Mouse (Mus musculus) hematopoietic stem cell, adult 5-6 weeks (primary cell): ENCODE measurements around the gene Rspo1. TPM values are rescaled to one million over a fixed set of nuclear protein-coding genes. Genes with fewer than 3 reads are reported as not detected.
A peak's percentile ranks its signal among the peaks of the same experiment; 100 is the strongest.
"Not testable (repeated sequence)": the region's sequence is repeated elsewhere in the genome, so short reads cannot be mapped to it uniquely, and the experiment has no call there.

ENCODE experiments used
- ATAC-seq, 2 experiments: fragments of 125-278 bp in 1 of 2; replicated peaks in 1 of 2; 2 replicates each; pipeline ENCODE4 v1.8.0; 2016 to 2017; ENCODE audit warnings: inconsistent platforms in 2 of 2, mild to moderate bottlenecking in 2 of 2, moderate number of reproducible peaks in 2 of 2, low read depth in 1 of 2, moderate TSS enrichment in 1 of 2; ENCODE audit not compliant: low FRiP score in 2 of 2, poor library complexity in 2 of 2, severe bottlenecking in 2 of 2, insufficient read depth in 1 of 2, low TSS enrichment in 1 of 2
- total RNA-seq: library from RNA; stranded (forward); fragments of 172-1452, 232-1000 nt; gene quantifications from 2 replicates; pipeline ENCODE4 v1.2.3, GENCODE M21; 2017

The Rspo1 gene
- total RNA-seq, result 2.3 TPM in 1 of 2 replicates, not detected in the other

DNA sequence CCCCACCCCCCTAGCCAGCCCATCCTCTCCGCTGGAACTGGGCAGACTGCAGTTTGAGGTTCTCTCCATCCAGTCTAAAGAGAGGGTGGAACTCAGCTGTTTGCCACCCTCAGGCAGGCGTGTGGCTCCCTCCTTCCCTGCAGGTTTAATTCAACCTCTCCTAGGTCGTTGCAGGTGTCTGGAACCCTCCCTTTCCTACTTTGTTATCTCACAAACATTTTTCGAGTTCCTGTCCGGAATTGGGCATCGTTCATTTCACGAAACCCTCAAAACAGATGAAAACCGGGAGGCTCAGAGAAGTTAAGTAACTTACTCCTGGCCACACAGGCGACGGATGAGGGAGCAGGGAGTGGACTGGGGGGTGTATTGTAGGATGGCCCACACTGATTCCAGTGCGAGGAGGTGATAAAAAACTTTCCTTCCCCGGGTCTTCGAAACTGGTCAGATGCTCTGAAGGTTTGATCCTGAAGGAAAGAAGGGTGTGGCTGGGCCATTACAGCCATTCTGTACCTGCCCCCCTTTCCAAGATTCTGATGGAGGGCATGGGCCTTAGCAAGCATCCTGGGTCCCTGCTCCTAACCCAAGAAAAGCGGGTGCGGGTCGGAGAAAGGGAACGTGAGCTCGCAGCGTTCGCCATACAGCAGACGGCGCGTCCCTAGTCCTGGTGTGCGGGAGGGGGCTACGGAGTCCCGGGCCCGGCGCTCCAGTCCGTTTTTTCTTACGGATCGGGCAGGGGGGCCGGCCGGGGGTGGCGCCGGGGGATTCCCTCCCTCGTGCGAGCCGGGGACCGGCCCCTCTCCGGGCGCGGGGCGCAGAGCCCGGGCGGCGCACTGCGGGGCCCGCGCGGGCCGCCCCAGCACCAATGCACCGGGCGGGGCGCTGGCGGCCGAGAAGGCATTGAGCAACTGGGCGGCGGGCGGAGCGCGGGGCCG, at the start of gene Rspo1:
Gene Rspo1 (plus strand): TSS at position 760 of the 932 bp plus-strand sequence.
- ATAC-seq, result no peak

DNA sequence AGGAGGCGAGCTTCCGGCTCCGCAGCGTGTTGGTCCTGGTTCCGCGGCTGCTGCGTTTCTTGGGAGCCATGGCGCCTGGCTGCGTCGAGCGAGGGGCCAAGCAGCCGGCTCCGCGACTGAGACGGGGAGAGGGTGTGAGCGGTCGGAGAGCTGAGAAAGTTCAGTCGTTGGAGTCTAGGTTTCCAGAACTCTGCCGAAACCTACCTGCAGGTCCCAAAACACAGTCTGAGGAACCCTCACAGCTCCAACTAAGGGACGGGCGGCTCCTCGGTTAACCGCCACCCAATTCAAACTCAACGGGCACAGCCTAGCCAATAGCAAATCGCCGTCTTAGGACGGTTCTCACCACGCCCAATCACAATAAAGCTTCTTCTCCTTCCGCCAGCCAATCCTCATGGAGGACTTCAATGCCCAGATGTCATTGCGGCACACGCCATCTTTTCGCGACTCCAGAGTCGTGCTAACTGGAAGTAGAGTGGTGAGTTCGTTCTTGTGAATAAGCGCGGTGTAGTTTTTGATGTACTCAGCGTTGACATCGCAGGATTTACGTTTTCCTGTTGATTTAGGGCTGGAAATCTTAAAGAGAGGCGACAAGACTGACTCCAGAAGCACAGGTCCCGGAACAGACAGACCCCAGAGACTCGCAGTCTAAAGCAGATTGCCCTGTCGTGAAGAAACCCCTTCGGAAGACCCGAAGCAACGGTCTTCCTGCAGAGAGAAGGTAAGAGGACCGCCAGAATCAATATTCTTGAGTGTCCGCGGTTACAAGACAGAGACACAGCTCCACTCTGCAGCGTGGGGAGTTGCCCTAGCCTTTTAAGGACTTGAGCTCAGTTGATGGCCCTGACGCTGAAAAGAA, 49.4 kb upstream of the Rspo1 start, which contains the start of gene 9930104L06Rik:
Gene 9930104L06Rik (plus strand): TSS at position 436 of the 859 bp plus-strand sequence.
- ATAC-seq, result peak; percentile 99

GRCm38 (mm10) chr4:124939211-124939610, 47.0 kb upstream of the Rspo1 start, which contains the start of gene Cdca8:
Cdca8 (minus strand) TSS chr4:124939311.
- not testable (repeated sequence) for ATAC-seq

DNA sequence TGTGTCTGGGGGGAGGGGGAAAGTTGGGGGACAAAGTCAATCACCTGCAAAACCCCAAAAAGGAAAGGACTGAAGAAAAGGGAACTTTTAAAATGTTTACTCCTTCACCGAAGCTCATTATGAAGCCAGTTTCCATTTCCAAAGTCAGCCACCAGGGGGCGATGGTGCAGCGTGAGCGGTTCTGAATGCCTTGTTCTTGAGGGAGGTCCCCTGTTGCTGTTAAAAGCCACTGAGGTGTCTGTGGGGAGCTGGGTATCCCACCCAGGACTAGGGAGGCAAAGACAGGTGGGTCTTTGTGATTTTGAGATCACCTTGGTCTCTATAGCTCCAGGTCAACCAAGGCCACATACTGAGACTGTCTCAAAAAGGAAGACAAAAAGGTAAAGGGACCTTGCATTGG, 43.2 kb upstream of the Rspo1 start:
- ATAC-seq, result peak; percentile 73 to 77; a peak in 2 of 4 replicates

GRCm38 (mm10) chr4:124943781-124944180, 42.4 kb upstream of the Rspo1 start:
- ATAC-seq, result no peak

DNA sequence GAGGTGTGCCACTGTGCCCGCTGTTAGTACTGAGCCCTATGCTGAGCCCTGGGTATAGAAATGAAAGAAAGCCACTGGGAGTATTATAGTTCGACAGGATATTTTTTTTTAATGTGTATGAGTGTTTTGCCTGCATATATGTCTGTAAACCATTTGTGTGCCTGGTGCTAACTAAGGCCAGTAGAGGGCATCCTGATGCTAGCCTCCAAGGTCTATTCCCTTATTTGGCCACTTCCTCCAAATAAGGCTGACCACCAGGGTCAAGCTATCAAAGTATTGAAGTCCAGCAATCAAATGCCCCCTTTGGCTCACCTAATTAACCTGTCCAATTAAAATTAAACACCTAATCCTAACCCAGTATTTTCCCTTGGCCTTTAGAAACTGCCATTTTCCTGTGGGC, 41.3 kb upstream of the Rspo1 start:
- no peak for ATAC-seq

DNA sequence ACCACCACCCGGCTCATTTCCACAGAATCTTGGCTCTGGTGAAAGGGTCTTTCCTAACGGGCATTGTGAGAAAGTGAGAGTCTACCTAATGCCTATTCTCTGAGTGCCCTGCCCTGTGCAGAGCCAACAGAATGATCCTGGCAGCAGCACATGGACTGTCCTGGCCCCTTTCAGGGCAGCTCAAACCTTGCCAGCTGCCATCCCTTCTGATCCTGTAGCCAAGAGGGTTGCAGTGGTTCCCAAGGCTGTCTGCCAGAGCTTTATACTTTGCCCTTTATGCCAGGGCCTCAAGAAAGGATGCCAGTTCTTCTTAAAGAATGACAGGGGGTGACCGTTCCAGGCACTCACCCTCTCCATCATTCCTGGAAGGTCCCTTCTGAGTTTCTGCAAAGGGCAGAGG, 36.7 kb upstream of the Rspo1 start:
- ATAC-seq, result no peak

GRCm38 (mm10) chr4:124950181-124951035, 35.8 kb upstream of the Rspo1 start:
- ATAC-seq, result no peak

DNA sequence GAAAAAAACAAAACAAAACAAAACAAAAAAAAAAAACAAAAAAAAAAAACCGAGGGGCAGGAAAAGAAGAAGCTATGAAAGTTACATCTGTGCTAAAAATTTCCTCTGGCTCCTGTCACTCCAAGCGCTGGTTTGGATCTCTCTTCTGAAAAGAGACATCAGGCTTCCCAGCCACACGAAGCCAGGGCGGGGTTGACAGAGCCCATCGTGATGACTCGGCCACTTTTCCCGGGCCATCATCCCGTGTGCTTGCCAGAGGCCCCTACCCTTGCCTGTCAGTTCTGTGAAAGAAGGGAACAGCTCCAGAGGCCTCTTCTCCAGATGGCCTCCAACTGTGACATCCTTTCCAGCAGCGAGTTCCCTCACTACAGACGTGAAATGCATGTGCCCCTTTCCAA, 35.2 kb upstream of the Rspo1 start:
- no peak for ATAC-seq

GRCm38 (mm10) chr4:124953546-124953945, 32.7 kb upstream of the Rspo1 start:
- no peak for ATAC-seq

DNA sequence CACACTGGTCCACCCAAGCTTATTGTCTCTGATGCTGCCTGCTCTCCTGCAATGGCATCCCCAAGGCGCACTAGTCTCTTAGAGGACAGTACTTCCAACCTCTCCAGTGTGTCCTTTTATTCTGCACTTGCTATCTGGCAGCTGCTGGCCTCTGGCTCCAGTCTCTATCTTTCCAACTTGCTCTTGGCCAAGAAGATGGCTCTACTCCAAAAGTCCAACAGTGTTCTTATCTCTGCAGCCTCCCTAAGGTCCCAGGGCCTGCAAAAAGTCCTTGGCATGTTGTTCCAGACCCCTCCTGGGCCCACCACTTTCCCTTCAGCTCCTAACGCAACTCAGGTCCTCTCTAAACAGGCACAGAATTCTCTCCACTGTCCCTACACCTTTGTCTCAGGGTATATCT, 28.9 kb upstream of the Rspo1 start:
- no peak for ATAC-seq

DNA sequence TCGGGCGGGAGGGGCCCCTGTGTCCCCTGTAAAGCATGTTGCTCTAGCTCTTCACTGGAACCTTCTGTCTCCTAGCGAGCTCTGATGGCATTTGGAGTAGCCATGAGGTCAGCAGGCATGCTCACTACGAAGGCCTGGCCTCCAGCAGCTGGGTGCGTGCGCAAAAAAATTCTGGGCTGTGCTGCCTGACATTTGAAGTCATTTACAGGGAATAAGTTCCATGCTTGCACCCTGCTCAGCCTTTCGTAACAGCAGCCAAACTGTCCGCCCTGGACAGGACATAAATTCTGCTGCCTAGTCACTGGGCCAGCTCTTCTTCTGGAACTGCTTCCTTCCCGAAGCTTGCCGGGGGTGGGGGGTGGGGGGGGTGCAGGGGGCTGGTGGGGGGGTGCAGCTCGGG, 27.2 kb upstream of the Rspo1 start:
- no peak for ATAC-seq

DNA sequence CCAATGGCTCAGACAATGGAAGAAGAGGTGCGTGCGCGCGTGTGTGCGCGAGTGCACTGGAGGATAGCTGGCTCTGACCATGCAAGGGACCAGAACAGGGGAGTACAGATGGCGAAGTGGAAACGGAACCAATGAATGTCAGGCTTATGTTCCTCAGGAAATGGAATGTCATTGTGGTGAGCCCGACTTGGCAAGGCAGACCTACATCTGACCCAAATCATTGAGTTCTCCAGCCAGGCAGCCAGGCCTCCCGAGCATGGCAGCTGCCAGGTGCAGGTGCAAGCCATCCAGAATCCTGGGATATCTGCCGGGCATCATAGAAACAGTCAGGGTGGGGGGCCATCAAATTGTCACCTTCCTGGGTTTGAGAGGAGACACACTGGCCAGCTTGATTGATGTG, 25.3 kb upstream of the Rspo1 start:
- peak; percentile 88 to 91 for ATAC-seq

DNA sequence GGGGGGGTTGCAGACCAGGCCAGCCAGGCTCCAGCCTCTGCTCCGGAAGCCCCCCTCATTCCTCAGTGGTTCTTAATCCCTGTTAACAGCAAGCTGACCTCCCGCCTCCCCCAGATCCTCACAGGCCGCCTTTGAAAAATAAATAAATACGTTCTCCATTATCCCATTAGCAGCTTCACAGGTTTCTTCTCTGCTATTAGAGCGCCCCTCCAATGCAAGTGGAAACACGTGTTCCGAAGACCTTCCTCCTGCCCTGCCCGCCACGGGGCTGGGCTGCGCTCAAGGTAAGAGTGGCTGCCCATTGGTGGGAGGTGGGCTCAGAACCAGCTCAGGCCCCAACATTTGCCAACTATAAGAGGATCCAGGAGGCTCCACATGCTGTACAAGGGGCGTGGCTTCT, 23.7 kb upstream of the Rspo1 start:
- ATAC-seq, result no peak

GRCm38 (mm10) chr4:124964912-124965599, 21.2 kb upstream of the Rspo1 start:
- ATAC-seq, result no peak

- ATAC-seq, result no peak
These were observed 17.5 kb upstream of the Rspo1 start for GRCm38 (mm10) chr4:124968711-124969110.
